Mouse (Mus musculus) olfactory bulb, adult 2 months (tissue): ENCODE results near the gene Lalba. TPM values are rescaled to one million over a fixed set of nuclear protein-coding genes. Genes with fewer than 3 reads are reported as not detected.

ENCODE experiments used
- H3K27ac ChIP-seq: fragments of 200-500 bp; 2 replicates; pipeline ENCODE4 v1.5.1; 2012; ENCODE audit warnings: low read depth, low read length; ENCODE audit not compliant: insufficient read depth
- H3K4me1 ChIP-seq: fragments of 200-500 bp; 2 replicates; pipeline ENCODE4 v1.6.1; 2012; ENCODE audit warnings: low read length; ENCODE audit not compliant: control insufficient read depth, insufficient read depth
- H3K4me3 ChIP-seq: fragments of 200-500 bp; 2 replicates; pipeline ENCODE4 v1.5.1; 2012; ENCODE audit warnings: mild to moderate bottlenecking, low read depth, low read length, moderate library complexity; ENCODE audit not compliant: insufficient read depth
- CTCF ChIP-seq: fragments of 200-500 bp; IDR thresholded peaks from 2 replicates; pipeline ENCODE4 v1.5.1; 2012; ENCODE audit warnings: low read depth, mild to moderate bottlenecking, low read length, moderate library complexity; ENCODE audit not compliant: insufficient read depth
- POLR2A ChIP-seq: fragments of 200-500 bp; IDR thresholded peaks from 2 replicates; pipeline ENCODE4 v1.6.1; 2012; ENCODE audit warnings: mild to moderate bottlenecking, low read depth, low read length, moderate library complexity; ENCODE audit not compliant: insufficient read depth
- WGBS: fragments of 180-500 bp; shearing (Covaris S2); methylation state at CpG from one replicate; pipeline ENCODE4 v1.1.7; 2018; 5-methylcytosine and 5-hydroxymethylcytosine counted together
- polyA plus RNA-seq: library from polyadenylated mRNA; stranded (reverse); fragments of >200 nt; gene quantifications from 2 replicates; pipeline ENCODE4 v1.2.4, GENCODE M21; 2012; ENCODE audit warnings: low replicate concordance; ENCODE audit not compliant: missing spikeins, insufficient read depth, insufficient read length

The Lalba gene
- polyA plus RNA-seq, 1 experiment: not detected

DNA sequence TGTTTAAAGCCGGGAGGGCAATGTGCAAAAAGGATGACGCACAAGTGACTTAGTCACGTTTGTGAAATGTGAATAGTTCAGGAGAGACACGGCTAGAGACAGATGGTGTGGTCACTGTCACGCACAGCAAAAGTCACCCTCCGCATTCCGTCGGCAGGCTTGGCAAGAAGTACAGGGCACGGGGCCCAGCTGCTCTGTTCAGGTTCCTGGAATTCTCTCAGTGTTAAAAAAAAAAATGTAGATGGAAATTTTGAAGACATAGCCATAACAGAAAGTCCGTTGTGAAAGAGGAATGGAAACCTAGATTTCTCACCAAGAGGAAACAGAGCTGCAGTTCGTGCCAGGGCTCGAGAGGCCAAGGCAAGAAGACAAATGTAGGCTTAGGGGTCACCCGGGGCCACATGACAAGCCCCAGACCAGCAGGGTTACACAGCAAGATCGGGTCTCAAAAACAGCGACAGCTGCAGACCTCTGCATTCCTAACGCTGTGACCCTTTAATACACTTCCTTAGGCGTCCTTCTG, 30.3 kb upstream of the Lalba start:
- TF ChIP-seq CTCF (no peak), POLR2A (no peak)
- 62% methylated on average over 17 of the region's 17 CpGs for WGBS
- Histone ChIP-seq H3K4me3 (no peak overlapping the region), H3K27ac (no peak overlapping the region), H3K4me1 (peaks cover 3% of the 10 kb centered on the region; the same call in 1 of the 2 replicates)

- TF ChIP-seq POLR2A (no peak), CTCF (no peak)
- Histone ChIP-seq H3K4me3 (no peak overlapping the region), H3K4me1 (peaks cover 3% of the 10 kb centered on the region; the same call in 1 of the 2 replicates), H3K27ac (no peak overlapping the region)
- 77% methylated on average over 8 of the region's 8 CpGs for WGBS
Measured at GRCm38 (mm10) chr15:98512232-98512631, 29.7 kb upstream of the Lalba start.

DNA sequence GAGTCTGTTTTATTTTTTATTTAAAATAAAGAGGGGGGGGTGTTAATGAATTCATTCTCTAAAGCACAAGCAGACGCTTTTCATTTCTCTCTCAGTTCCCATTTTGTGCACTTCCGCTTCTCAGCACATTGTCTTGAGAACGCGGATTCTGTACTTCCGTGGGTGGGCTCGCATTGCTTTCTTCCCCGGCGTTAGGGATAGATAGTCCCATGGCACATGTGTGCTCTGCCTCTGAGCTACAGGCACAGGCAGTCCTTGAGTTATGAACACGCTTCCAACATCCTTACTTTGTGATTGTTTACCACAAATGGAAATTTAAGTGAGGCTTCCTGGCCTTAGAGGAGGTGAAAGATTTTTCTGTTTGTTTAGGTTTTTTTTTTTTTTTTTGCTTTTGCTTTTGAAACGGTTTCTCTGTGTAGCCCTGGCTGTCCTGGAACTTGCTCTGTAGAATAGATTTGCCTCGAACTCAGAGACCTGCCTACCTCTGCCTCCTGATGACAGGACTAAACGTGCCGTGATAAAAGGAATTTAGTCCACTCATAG, 28.9 kb upstream of the Lalba start:
- Histone ChIP-seq H3K4me1 (peaks cover 3% of the 10 kb centered on the region; the same call in 1 of the 2 replicates), H3K27ac (no peak overlapping the region)
- WGBS: 52% methylated on average over 13 of the region's 13 CpGs

GRCm38 (mm10) chr15:98510438-98511385, 28.2 kb upstream of the Lalba start:
- peak; percentile 68; the same call in 1 of the 2 replicates for TF ChIP-seq CTCF
- no peak for TF ChIP-seq POLR2A
- Histone ChIP-seq H3K4me1 (peaks cover 3% of the 10 kb centered on the region; the same call in 1 of the 2 replicates), H3K27ac (no peak overlapping the region), H3K4me3 (peak overlapping the region; percentile 23)
- 31% methylated on average over 25 of the region's 25 CpGs for WGBS

More for the DNA sequence above, 28.9 kb upstream of the Lalba start:
- H3K4me3 ChIP-seq: no peak overlapping the region
- TF ChIP-seq CTCF (no peak), POLR2A (no peak)

DNA sequence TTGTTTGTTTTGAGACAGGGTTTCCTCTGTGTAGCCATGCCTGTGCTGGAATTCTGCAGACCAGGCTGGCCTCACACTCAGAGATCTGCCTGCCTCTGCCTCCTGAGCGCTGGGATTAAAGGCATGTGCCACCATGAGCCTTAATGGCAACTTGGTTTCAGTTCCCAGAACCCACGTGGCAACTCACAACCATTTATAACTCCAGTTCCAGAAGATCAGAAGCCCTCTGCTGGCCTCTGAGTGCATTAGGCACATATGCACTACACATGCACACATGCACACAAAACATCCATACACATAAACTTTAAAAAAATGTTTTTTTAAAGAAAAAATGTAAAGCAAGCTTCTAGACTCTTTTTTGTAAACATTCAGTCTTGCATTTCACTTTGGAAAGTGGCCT, 26.9 kb upstream of the Lalba start:
- Histone ChIP-seq H3K27ac (no peak overlapping the region), H3K4me3 (no peak overlapping the region), H3K4me1 (peaks cover 3% of the 10 kb centered on the region; the same call in 1 of the 2 replicates)
- no peak for TF ChIP-seq CTCF
- WGBS: 63% methylated on average over 2 of the region's 2 CpGs

GRCm38 (mm10) chr15:98507321-98507720, 24.8 kb upstream of the Lalba start:
- Histone ChIP-seq H3K4me1 (peaks cover 3% of the 10 kb centered on the region; the same call in 1 of the 2 replicates), H3K4me3 (no peak overlapping the region), H3K27ac (no peak overlapping the region)
- WGBS: 94% methylated on average over 6 of the region's 6 CpGs
- TF ChIP-seq POLR2A: no peak
- TF ChIP-seq CTCF: no peak

DNA sequence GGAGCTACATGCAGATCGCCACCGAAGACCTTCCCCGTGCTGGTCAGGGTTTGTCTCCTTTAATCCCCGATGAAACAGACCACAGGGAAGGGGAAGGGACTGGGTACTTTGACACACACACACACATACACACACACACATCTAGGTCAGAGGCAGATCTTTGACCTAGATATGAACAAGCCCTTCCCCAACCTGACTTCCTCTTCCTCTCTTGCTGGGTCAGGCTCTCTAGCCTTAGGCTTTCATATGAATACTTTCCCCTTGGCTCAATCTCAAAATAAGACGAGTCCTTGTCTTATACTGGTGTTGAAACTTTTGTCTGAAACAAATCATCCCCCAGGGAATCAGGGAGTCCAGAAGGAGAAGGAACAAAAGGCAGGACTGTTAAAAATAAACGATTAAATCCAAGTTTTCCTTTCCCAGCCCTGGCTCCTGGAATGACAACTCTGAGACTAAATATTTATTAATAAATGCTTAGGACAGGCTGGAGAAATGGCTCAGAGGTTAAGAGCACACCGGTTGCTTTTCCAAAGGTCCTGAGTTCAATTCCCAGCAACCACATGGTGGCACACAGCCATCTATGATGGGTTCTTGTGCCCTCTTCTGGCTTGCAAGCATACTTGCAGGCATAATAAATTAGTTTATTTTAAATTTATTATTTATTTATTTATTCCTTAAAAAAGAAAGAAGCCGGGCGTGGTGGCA, 23.9 kb upstream of the Lalba start:
- Histone ChIP-seq H3K4me1 (peaks cover 4% of the 10 kb centered on the region), H3K27ac (no peak overlapping the region), H3K4me3 (no peak overlapping the region)
- no peak for TF ChIP-seq POLR2A
- TF ChIP-seq CTCF: no peak
- WGBS: 81% methylated on average over 9 of the region's 9 CpGs

- peak; percentile 79 for TF ChIP-seq CTCF
- TF ChIP-seq POLR2A: no peak
- no peak overlapping the region for H3K27ac ChIP-seq
- WGBS: 16% methylated on average over 18 of the region's 18 CpGs
- peaks cover 3% of the 10 kb centered on the region; the same call in 1 of the 2 replicates for H3K4me1 ChIP-seq
- H3K4me3 ChIP-seq: no peak overlapping the region
Measured at GRCm38 (mm10) chr15:98504514-98504913, 22.0 kb upstream of the Lalba start.
